Mouse (Mus musculus): Measurements from ENCODE around the gene Dcdc2a. TPM values are rescaled to one million over a fixed set of nuclear protein-coding genes. Genes with fewer than 3 reads are reported as not detected.

Dcdc2a gene
- polyA plus RNA-seq, 1 experiment from 2014 or later = 0.82 TPM

- H3K9ac ChIP-seq = no peak overlapping the region
- H3K4me1 ChIP-seq (replicated peaks) = no peaks in the 10 kb centered on the region
- no peak overlapping the region for H3K4me3 ChIP-seq
- no peak overlapping the region for H3K4me2 ChIP-seq
- no peak overlapping the region for H3K27ac ChIP-seq (replicated peaks)
- 80% methylated on average over 3 of the region's 3 CpGs for WGBS
- H3K9me3 ChIP-seq = no peaks in the 10 kb centered on the region
- H3K27me3 ChIP-seq = no peaks in the 10 kb centered on the region
- ATAC-seq (ENCODE audit: low read depth) = no peak
- H3K36me3 ChIP-seq = no peaks in the 10 kb centered on the region
Observed at GRCm38 (mm10) chr13:25099508-25099907, 43.7 kb downstream of the Dcdc2a start.

DNA sequence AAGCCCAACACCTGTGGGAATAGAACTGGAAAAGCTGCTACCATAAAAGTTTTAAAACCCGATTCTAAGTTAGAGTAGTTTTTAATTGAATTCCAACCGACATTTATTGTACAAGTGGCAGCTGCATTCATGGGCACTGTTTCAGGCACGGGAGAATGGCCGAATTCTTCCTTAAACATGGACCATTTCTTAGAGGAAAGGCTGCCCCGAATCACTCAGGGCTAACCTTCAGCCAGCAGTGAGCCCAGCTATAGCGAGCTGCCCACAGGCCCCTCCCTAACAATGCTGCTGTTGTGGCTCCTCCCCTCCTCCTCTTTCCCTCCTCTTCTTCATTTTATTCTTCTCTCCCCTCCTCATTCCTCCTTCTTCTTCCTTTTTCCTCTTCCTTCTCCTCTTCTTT is 44.8 kb downstream of the Dcdc2a start:
- Histone ChIP-seq H3K4me2 (no peak overlapping the region), H3K4me1 (replicated peaks) (no peaks in the 10 kb centered on the region), H3K27me3 (no peaks in the 10 kb centered on the region), H3K4me3 (no peak overlapping the region), H3K9me3 (no peaks in the 10 kb centered on the region), H3K27ac (replicated peaks) (no peak overlapping the region), H3K9ac (no peak overlapping the region), H3K36me3 (no peaks in the 10 kb centered on the region)
- 72% methylated on average over 6 of the region's 6 CpGs for WGBS
- no peak for ATAC-seq (ENCODE audit: low read depth)

GRCm38 (mm10) chr13:25105671-25106070 is 49.9 kb downstream of the Dcdc2a start:
- Histone ChIP-seq H3K9ac (no peak overlapping the region), H3K36me3 (no peaks in the 10 kb centered on the region), H3K27ac (replicated peaks) (no peak overlapping the region), H3K4me2 (no peak overlapping the region), H3K4me3 (no peak overlapping the region), H3K27me3 (no peaks in the 10 kb centered on the region), H3K9me3 (no peaks in the 10 kb centered on the region), H3K4me1 (replicated peaks) (no peaks in the 10 kb centered on the region)
- ATAC-seq (ENCODE audit: low read depth) = no peak

GRCm38 (mm10) chr13:25106740-25107139 is 50.9 kb downstream of the Dcdc2a start:
- no peaks in the 10 kb centered on the region for H3K9me3 ChIP-seq
- no peaks in the 10 kb centered on the region for H3K36me3 ChIP-seq
- H3K4me3 ChIP-seq = no peak overlapping the region
- H3K27ac ChIP-seq (replicated peaks) = no peak overlapping the region
- 88% methylated on average over 5 of the region's 5 CpGs for WGBS
- H3K4me1 ChIP-seq (replicated peaks) = no peaks in the 10 kb centered on the region
- no peak overlapping the region for H3K4me2 ChIP-seq
- H3K27me3 ChIP-seq = no peaks in the 10 kb centered on the region
- H3K9ac ChIP-seq = no peak overlapping the region
- no peak for ATAC-seq (ENCODE audit: low read depth)

DNA sequence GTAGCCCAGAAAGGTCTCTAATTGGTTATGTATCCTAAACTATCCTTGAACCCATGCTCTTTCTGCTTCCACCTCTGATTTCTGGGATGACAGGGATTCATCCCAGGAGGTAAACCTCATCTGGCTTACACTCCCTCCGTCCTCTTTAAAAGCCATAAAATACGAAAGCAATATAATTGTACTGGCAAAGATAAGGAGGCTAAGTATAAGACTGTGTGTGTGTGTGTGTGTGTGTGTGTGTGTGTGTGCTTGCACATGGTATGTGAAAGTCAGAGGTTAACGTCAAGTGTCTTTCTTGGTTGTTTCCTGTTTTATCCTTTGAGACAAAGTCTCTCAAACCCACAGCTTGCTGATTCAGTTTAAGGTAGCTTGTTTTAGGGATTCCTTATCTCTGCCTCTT is 52.5 kb downstream of the Dcdc2a start:
- 72% methylated on average over 3 of the region's 3 CpGs for WGBS
- no peak overlapping the region for H3K9ac ChIP-seq
- no peaks in the 10 kb centered on the region for H3K27me3 ChIP-seq
- no peak overlapping the region for H3K27ac ChIP-seq (replicated peaks)
- no peak for ATAC-seq (ENCODE audit: low read depth)
- H3K4me1 ChIP-seq (replicated peaks) = no peaks in the 10 kb centered on the region
- no peaks in the 10 kb centered on the region for H3K9me3 ChIP-seq
- no peak overlapping the region for H3K4me3 ChIP-seq
- no peaks in the 10 kb centered on the region for H3K36me3 ChIP-seq
- no peak overlapping the region for H3K4me2 ChIP-seq

GRCm38 (mm10) chr13:25110592-25111095 is 54.8 kb downstream of the Dcdc2a start:
- Histone ChIP-seq H3K4me2 (no peak overlapping the region), H3K9me3 (no peaks in the 10 kb centered on the region), H3K27me3 (no peaks in the 10 kb centered on the region), H3K27ac (replicated peaks) (no peak overlapping the region), H3K36me3 (no peaks in the 10 kb centered on the region), H3K9ac (no peak overlapping the region), H3K4me1 (replicated peaks) (peaks cover 5% of the 10 kb centered on the region), H3K4me3 (no peak overlapping the region)
- WGBS = 85% methylated on average over 5 of the region's 5 CpGs
- ATAC-seq (ENCODE audit: low read depth) = no peak

DNA sequence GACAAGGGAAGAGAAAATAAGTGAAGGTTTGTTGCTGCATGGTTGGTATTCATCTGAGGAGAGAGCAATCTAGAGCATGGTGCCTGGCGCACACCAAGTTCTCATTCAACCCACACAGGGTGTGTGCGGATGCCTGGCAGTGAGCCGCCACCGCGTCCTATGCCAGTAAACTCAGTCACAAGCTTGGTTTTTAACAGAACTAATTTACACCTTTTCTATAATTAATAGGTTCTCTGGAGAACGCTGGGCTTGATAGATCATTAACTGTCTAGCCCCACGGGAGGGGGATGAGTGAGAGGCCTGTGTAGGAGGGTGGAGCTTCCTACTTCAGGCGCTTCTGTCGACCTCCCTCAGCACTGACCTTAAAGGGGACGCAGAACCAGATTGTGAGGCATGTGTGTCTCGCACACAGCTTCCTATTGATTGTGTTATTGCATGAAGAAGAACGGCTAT is 59.7 kb downstream of the Dcdc2a start:
- Histone ChIP-seq H3K27me3 (peaks cover 4% of the 10 kb centered on the region; the same call in 1 of the 2 replicates), H3K4me3 (peak overlapping the region; percentile 38), H3K9me3 (no peaks in the 10 kb centered on the region), H3K36me3 (no peaks in the 10 kb centered on the region), H3K4me2 (peak overlapping the region; percentile 71), H3K27ac (replicated peaks) (no peak overlapping the region), H3K9ac (peak overlapping the region; percentile 63), H3K4me1 (replicated peaks) (peaks cover 7% of the 10 kb centered on the region)
- 15% methylated on average over 12 of the region's 12 CpGs for WGBS
- peak; percentile 92 for ATAC-seq (ENCODE audit: low read depth)

GRCm38 (mm10) chr13:25115971-25116370 is 60.2 kb downstream of the Dcdc2a start:
- H3K36me3 ChIP-seq = no peaks in the 10 kb centered on the region
- no peaks in the 10 kb centered on the region for H3K9me3 ChIP-seq
- peak overlapping the region; percentile 71 for H3K4me2 ChIP-seq
- H3K4me1 ChIP-seq (replicated peaks) = peaks cover 7% of the 10 kb centered on the region
- ATAC-seq (ENCODE audit: low read depth) = peak; percentile 76
- no peak overlapping the region for H3K27ac ChIP-seq (replicated peaks)
- H3K4me3 ChIP-seq = peak overlapping the region; percentile 38
- peaks cover 4% of the 10 kb centered on the region; the same call in 1 of the 2 replicates for H3K27me3 ChIP-seq
- peak overlapping the region; percentile 63 for H3K9ac ChIP-seq
- WGBS = 4% methylated on average over 11 of the region's 11 CpGs

DNA sequence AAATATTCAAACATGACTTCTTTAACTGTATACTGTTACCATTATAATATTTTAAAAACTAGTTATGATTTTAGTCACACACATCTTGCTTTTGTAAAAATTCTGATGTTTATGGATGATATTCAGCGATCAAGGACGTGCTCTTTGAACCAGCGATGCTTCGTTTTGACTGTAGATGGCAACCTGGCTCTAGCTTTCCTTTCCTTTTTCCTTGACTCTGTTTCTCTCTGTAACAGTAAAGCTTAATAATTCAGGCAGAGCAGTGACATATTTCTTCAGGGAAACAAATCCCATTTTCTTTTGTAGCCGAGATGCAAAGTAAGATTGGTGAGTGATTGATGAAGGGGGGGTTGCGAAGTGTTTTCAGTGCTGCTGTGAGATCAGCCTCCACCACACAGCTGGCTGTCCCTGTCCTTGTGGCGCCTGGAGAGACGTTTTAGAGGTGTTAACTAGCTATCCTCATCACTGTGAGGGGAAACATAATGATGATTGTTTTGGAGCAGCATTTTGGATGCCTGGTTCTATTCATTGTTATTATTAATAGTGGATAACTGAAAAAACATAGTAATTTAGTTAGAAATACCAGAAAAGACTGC is 67.0 kb downstream of the Dcdc2a start:
- Histone ChIP-seq H3K9ac (no peak overlapping the region), H3K27ac (replicated peaks) (0 out of 2 replicates have a peak overlapping the region, but pooled peaks have one; percentile 24), H3K4me3 (no peak overlapping the region), H3K4me2 (no peak overlapping the region), H3K27me3 (no peaks in the 10 kb centered on the region), H3K4me1 (replicated peaks) (peaks cover 9% of the 10 kb centered on the region), H3K9me3 (no peaks in the 10 kb centered on the region), H3K36me3 (no peaks in the 10 kb centered on the region)
- WGBS = 57% methylated on average over 8 of the region's 8 CpGs
- peak; percentile 41; the same call in 1 of the 2 replicates for ATAC-seq (ENCODE audit: low read depth)

- WGBS = 60% methylated on average over 2 of the region's 2 CpGs
- no peaks in the 10 kb centered on the region for H3K27me3 ChIP-seq
- peaks cover 9% of the 10 kb centered on the region for H3K4me1 ChIP-seq (replicated peaks)
- H3K9me3 ChIP-seq = no peaks in the 10 kb centered on the region
- H3K4me3 ChIP-seq = no peak overlapping the region
- H3K9ac ChIP-seq = no peak overlapping the region
- ATAC-seq (ENCODE audit: low read depth) = no peak
- H3K4me2 ChIP-seq = no peak overlapping the region
- H3K27ac ChIP-seq (replicated peaks) = no peak overlapping the region
- no peaks in the 10 kb centered on the region for H3K36me3 ChIP-seq
Observed at GRCm38 (mm10) chr13:25127216-25127615, 71.4 kb downstream of the Dcdc2a start.

DNA sequence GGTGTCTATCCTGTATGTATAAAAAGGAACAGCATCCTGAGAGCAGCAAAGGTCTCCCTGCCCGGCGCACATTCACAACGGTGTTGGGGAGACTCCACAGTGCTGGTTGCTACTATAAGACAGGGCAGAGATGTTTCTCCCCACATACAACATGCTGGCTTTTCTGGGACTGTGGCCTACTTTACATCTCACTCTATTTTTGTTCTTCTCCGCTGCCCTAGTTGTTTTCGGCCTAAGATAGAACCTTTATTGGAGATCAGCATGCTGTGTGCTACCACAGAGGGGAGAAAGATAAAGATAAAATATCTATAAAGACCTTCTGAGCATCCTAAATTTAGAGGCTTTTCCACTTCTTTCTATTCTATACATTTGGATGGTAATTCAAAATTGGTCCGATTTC is 72.0 kb downstream of the Dcdc2a start:
- no peak for ATAC-seq (ENCODE audit: low read depth)
- WGBS = 93% methylated on average over 6 of the region's 6 CpGs
- H3K27me3 ChIP-seq = no peaks in the 10 kb centered on the region
- H3K4me2 ChIP-seq = no peak overlapping the region
- H3K9ac ChIP-seq = no peak overlapping the region
- H3K4me3 ChIP-seq = no peak overlapping the region
- no peaks in the 10 kb centered on the region for H3K36me3 ChIP-seq
- H3K9me3 ChIP-seq = no peaks in the 10 kb centered on the region
- peaks cover 9% of the 10 kb centered on the region for H3K4me1 ChIP-seq (replicated peaks)
- H3K27ac ChIP-seq (replicated peaks) = no peak overlapping the region

DNA sequence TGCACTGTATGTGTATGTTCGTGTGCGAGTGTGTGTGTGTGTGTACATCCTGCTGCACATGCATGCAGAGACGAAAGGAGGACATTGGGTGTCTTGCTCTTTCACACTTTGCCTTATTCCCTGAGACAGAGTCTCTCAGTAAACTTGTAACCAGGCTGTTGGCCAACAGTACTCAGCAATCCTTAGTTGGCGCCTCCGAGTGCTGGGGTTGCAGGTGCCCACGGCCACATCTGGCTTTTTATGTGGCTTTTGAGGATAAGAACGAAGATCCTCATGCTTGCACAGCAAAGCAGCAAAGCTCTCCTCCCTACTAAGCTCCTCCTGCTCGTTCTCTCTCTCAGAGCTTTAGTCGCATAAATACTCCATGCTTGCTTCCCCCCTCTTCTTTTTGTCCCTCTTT is 73.0 kb downstream of the Dcdc2a start:
- no peak overlapping the region for H3K4me3 ChIP-seq
- H3K9ac ChIP-seq = no peak overlapping the region
- H3K27me3 ChIP-seq = no peaks in the 10 kb centered on the region
- H3K36me3 ChIP-seq = no peaks in the 10 kb centered on the region
- no peaks in the 10 kb centered on the region for H3K4me1 ChIP-seq (replicated peaks)
- ATAC-seq (ENCODE audit: low read depth) = no peak
- no peaks in the 10 kb centered on the region for H3K9me3 ChIP-seq
- WGBS = 87% methylated on average over 9 of the region's 9 CpGs
- no peak overlapping the region for H3K27ac ChIP-seq (replicated peaks)
- no peak overlapping the region for H3K4me2 ChIP-seq

DNA sequence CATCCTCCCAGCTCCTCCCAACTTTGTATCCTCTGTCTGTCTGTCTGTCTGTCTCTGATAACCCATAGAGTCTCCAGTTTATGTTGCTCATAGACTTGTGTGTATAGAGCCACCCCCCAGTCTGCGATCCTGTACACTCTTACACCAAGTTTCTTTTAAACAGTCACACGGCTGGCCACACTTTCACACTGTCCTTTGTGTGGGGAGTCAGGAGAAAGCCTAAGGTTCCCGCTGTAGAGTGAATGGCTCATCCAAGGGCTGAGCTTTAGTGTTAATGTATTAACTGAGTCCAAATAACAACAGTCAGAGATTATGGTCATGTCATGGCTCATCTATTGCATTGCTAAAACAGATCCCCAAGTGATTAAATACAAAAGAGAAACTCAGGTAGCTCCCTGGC is 87.3 kb downstream of the Dcdc2a start:
- H3K4me2 ChIP-seq = no peak overlapping the region
- no peaks in the 10 kb centered on the region for H3K27me3 ChIP-seq
- ATAC-seq (ENCODE audit: low read depth) = no peak
- no peak overlapping the region for H3K4me3 ChIP-seq
- no peaks in the 10 kb centered on the region for H3K36me3 ChIP-seq
- no peaks in the 10 kb centered on the region for H3K4me1 ChIP-seq (replicated peaks)
- H3K27ac ChIP-seq (replicated peaks) = no peak overlapping the region
- 86% methylated on average over 3 of the region's 3 CpGs for WGBS
- H3K9me3 ChIP-seq = no peaks in the 10 kb centered on the region
- H3K9ac ChIP-seq = no peak overlapping the region
